Mouse (Mus musculus): ENCODE results near the gene Igf2bp2.

DNA sequence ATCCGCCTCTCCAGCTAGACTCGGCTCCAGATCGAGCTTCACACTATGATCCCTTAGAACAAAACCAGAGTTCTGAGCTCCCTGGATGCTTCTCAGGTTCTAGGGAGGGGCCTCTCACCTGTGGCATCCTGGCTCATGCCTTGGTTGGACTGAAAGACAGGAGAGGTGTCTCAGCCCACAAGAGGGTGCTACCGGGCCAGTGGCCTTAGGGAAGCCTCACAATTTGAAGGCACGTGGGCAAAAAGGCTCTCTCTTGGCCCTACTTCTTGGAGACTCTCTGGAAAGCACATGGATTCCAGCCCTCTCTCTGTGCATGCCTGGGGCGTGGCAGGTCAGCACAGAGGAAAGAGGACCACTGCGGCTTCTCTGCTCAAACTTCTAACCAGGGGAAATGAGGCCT is 91.7 kb downstream of the Igf2bp2 start:
- TF ChIP-seq POLR2A (IDR thresholded peaks at IDR 0.05; ENCODE audit: low read depth, low read length) (no peak), CTCF (IDR thresholded peaks at IDR 0.05; ENCODE audit: borderline replicate concordance, insufficient read depth, low read length) (no peak)

Data from embryonic fibroblast, embryonic 13.5 days (primary cell).